Mouse (Mus musculus): ENCODE data around the gene Arhgap11a. TPM values are rescaled to one million over a fixed set of nuclear protein-coding genes. Genes with fewer than 3 reads are reported as not detected.
A peak's percentile ranks its signal among the peaks of the same experiment; 100 is the strongest.

Arhgap11a gene
- total RNA-seq, 4 experiments from 2014 or later, result 2.1 to 2.8 (median 2.3) TPM

DNA sequence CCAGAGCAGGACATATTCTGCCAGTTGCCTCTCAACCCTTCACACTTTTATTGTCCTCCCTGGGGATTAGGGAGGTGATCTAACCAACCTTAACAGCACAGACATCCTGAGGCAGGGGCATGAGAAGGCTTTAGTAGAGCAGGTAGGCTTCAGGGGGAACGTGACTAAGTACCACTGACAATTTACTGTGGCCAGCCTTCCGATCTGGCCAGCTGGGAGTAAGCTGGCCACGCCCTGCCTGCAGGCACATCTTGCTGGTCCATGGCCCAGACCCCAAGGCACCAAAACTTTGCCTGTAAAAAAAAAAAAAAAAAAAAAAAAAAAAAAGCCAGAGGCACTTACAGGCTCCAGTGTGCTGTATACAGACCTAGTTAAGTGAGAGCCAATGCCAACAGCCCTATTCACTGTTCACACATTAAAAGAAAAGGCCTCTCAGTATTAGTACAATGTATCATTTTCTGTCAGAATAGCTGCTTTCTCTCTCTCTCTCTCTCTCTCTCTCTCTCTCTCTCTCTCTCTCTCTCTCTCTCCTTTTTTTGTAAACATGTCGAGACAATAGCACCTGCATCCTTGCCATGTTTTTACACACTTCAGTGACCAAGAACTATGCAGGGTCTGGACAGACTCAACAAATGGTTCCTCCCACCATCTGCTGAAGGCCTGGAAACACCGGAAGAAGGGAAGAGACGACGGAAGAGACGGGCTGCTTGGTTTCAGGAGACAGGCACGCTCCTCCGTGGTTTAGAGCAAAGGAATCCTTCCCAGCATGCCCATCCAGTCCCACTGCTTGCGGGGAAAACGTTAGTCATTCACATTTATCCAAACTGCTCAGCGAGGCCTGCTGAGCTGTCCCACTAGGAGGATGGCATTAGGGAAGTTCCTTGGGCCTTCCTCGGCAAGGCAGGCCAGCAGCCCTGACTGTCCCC lies 30.5 kb downstream of the Arhgap11a start:
- no peak for DNase-seq

DNA sequence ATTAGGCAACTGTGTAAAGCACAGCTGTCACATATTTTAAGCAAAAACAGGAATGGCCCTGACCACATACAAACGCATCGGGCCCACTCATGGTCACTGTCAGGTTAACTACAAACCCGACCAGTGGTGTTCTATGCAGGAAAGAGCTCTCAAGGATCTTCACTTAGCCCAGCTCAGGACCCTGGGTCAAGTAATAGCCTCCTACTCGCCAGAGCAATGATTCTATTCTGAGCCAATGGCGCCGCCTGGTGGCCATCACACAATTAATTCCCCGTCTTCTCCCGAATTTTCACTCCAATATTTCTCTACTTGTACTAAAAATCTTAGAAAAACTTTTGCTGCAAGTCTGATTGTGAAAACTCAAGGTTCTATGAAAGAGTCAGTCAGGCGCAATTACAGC lies 40.8 kb downstream of the Arhgap11a start:
- peak; percentile 40 for DNase-seq

DNA sequence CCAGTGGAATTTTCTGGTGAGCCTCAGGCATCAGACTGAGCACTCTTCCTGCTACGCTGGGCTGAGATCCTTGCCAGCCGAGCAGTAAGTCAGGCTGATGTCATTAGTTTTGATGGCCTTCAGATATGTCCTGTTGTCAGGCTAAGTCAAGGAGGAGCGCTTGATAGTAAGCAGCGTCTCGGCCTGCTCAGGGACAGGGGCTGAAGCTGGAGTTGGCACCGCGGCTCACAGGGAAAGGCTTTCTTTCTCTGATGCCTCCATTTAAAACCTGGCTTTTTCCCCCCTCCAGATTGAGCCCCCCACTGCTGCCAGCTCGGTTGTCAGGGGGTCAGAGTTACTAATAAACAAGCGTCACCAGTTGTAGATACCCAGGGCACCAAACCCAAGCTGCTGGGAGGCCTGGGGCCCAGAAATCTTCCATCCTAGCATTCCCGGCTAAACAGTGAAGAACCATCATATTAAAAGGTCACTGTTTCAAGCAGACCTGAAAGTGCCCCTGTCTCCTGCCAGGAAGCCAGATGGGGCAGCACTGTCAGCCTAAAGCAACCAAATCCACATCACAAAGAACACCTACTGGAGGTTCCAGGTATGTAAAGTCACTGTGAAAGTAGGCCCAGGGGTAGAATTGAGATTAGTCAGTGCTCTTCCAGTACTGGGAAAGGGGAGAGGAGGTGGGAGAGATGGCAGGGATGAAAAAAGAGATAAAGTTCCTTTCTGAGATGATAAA lies 41.4 kb downstream of the Arhgap11a start:
- peak; percentile 67 for DNase-seq

DNA sequence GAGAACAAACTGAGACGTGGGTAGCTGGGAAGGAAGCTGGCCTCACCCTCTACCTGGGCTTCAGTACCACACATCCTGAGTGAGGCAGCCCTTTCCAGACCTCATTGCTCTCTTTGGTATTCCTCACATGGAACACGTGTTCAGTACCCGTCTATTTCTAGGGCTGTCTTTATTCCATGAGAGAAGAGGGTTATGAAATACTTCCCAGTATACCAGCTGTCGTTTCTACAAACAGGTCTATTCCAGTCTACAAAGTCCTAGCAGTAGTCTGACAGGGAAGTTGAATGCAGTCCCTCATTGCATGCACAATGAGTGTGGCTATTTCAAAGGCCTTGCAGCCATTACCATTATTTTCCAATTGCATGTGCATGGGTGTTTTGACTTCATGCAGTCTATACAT lies 42.7 kb downstream of the Arhgap11a start:
- no peak for DNase-seq

DNA sequence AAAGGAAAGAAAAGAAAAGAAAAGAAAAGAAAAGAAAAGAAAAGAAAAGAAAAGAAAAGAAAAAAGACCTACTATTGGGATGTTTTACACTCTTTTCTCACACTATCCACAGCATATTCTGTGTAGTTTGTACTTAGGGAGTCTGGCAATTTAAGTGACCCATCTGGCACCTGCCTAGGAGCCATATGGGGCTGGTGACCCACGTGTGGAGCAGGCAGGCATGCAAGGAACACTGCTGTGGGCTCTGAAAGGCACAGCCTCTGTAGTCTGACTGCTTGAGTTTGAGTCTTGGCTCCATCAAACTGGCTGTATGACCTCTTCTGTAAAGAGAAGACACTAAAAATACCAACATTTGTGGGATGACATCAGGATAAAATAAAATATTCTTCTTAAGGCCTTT lies 44.7 kb downstream of the Arhgap11a start:
- DNase-seq, result no peak

DNA sequence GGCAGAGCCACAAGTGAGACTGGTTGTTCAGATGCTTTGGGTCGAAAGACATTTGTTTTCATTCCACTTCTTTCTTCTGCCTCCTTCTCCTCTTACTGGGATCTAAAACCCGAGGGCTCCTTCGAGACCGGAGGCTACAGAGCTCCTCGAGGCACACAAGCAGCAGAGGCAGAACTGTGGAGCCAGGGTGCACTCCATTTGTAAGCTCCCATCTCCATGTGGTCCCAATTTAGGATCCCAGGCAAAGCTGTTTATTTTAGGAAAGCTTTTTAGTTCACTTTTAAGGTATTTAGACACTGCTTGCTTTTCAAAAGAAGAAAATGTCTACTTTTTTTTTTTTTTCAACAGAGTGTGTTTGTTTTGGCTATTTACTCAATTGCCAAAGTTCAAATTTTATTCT lies 47.6 kb downstream of the Arhgap11a start:
- DNase-seq, result no peak

DNA sequence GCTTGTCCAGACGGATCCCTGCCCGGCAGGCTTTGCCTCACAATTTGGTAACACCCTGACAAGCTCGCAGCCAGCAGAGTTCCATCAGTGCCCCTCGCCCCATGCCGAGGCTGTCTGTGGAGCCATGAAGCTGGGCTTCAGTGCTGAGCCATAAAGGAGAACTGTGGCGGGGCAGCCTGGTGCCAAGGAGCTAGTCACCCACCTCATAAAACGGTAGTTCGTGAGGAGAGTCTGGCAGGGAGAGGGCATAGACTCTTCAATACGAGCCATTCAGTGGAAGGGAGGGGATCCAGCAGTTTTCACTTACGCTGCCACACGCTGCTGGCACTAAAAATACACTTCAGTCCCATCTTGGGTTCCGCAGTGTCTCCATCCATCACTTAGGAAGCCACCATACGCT lies 49.9 kb downstream of the Arhgap11a start:
- no peak for DNase-seq

DNA sequence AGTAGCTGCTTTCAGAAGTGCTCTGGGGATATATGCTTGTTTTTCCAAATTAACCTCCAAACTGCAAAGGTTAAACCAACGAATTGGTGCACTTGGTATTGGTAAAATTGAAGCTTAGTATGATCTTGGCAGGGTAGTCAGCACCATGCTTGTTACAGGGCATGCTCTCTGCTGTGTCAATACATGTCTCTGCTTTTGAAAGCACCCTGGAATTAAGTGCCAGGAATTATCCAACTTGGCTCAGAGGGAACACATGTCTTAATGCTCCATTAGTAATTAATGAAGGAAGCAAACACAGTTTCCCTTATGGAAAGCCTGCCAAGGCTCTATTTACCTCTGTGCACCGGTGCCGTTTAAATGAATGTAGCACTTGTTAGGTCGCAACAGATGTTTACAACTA lies 53.3 kb downstream of the Arhgap11a start:
- no peak for DNase-seq

DNA sequence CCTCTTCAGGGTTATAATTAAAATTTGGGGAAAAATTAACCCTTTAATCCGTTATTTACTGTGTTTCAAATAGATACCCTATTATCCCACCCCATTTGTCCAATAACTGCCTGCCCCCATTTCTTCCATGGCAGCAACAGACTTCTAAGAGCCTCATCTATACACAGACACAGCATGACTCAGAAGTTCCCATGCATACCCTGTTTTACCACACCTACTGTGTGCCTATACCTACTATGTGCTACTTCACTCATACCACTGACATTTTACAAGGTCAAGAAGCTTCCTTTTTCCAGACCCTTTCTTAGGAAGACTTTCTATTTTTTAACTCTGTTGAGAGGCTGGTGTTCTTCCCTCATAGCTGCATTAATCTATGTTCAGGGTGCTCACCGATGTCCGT lies 54.9 kb downstream of the Arhgap11a start:
- DNase-seq, result no peak

DNA sequence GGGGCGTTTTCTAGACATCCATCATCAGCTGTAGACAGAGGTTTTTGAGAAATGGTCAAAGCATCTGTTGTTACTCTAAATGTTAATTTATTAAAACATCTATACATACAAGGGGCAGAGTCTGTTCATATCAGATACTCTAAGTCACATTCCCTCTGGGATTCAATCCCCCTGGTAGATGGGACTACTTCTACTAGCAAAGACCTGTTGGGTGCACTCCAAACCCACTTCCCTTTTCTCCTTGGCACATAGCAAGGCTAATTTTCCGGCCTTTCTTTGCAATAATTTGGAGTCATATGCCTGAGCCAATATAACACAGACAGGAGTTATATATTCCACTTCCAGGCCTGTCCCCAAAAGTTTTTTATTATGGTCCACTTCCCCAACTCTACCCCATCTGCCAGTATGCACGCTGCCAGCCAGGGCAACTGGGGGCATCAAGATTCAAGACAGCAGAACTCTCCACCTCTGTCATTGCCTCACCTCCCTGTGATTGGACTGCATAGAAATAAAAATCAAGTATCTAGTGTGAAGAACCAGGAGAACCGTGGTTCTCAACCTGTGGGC lies 59.6 kb downstream of the Arhgap11a start:
- no peak for DNase-seq

DNA sequence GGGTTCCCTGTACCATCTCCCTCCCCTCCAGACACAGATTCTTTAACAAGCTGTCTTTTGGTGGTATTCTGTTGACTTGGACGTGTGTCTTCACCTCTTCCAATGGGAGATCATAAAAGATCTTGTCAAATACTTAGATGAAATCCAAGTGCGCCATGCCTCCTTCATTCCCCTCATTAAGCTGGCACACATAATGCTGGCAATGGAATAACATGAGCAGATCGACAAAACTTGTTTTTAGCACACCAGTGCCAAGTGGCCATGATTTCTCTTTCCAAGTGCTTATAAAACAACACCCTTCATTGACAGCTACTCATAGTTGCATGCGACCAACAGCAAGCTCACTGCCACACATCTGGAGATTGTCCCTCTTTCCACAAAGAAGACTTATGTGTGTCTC lies 60.6 kb downstream of the Arhgap11a start:
- no peak for DNase-seq

DNA sequence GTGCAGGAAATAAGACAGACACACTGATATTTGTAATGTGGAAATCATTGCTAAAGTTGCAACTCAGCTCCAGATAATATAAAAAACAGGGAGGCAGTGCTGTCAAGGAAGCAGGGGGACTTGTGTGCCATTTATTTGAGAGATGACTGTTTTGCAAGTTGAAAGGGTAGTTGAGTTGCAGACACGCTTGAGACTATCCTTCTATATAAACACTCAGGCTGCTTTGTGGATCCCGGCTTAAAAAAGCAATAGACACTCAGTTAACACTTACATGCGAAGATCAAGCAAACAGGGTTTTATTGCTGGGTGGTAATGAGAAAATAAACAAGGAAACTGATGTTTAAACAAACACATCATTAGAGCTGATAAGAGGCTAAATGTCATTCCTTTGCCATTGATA lies 63.6 kb downstream of the Arhgap11a start:
- DNase-seq, result no peak

DNA sequence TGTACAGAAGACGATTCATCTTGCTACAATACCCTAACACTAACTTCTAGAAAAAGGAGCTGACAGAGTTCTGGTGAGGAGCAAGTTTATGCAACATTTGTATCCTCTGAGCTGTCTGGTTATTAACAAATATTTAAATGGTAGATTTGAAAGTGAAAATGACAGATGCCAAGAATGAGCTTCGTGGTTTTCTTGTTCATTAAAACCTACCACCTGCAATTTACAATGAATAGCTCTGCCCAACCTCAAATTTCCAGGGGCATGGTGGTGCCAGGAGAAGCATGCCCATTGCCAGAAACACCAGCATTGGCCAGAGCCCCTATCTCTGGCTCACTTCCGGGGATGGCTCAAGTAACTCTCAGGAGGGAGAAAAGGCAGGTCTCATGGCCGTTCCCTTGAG lies 66.9 kb downstream of the Arhgap11a start:
- no peak for DNase-seq

Other genes starting within 250 kb of the Arhgap11a start
- gene Grem1, start 90.0 kb downstream of the Arhgap11a start, total RNA-seq (2022), result 1 to 10 TPM in 2 of 4 experiments, under 1 TPM in 2; 0.64 to 3.9 (median 1.8) TPM
- gene Scg5, start 19.5 kb downstream of the Arhgap11a start, total RNA-seq (2022), result 10 to 100 TPM; 48.4 to 89.5 (median 64.1) TPM
- gene Gjd2, start 165.0 kb upstream of the Arhgap11a start, total RNA-seq (2022), result 1 to 10 TPM; 4.4 to 6.1 (median 5.5) TPM
- not detected for gene Actc1, start 204.9 kb upstream of the Arhgap11a start, total RNA-seq (2022)

Measured in adrenal gland, adult 8-10 months (tissue).